ENCODE assay signal across 10 mouse cellular contexts in genomic region chr8:106511531-106512041, GRCm38 (mm10). TPM values are rescaled to one million over a fixed set of nuclear protein-coding genes. Genes with fewer than 3 reads are reported as not detected.
A peak's percentile ranks its signal among the peaks of the same experiment; 100 is the strongest.
DNase-seq lines count a peak whose midpoint lies in the region; ATAC-seq and TF ChIP-seq lines count a peak whose summit lies in the region.
"Had no signal": no experiment of that assay in that cellular context is flagged by ENCODE, and none has a peak within 500 bp of the region (broad histone marks: within the 10 kb centered on the region; RNA-seq: fewer than 3 reads in every experiment).

No protein-coding gene starts in this region.

- peak overlapping the region; percentile 93 for H3K27ac ChIP-seq in heart, embryonic 12.5 days (ENCODE audit: poor library complexity, severe bottlenecking)
- H3K27ac ChIP-seq in limb, embryonic 10.5 days: peak overlapping the region; percentile 91
- no peak overlapping the region for H3K27ac ChIP-seq in midbrain, postnatal 0 days (ENCODE audit: low read depth, low read length)

- H3K4me3 ChIP-seq in heart, embryonic 12.5 days: peak overlapping the region; percentile 71
- peak overlapping the region; percentile 71 for H3K4me3 ChIP-seq in limb, embryonic 10.5 days
- H3K4me3 ChIP-seq in midbrain, postnatal 0 days (ENCODE audit: low read depth, low read length): peak overlapping the region; percentile 38

- peak overlapping the region; percentile 82 for H3K9ac ChIP-seq in heart, embryonic 12.5 days
- no peak overlapping the region for H3K9ac ChIP-seq in midbrain, postnatal 0 days (replicated peaks; ENCODE audit: low read length, poor library complexity, severe bottlenecking)

- 0 out of 2 replicates have a peak, but pooled peaks cover 6% of the 10 kb centered on the region for H3K27me3 ChIP-seq in heart, embryonic 12.5 days (replicated peaks)
- H3K27me3 ChIP-seq in limb, embryonic 10.5 days (ENCODE audit: low read depth, poor library complexity, severe bottlenecking): peaks cover 31% of the 10 kb centered on the region
- peaks cover 32% of the 10 kb centered on the region for H3K27me3 ChIP-seq in midbrain, postnatal 0 days (ENCODE audit: insufficient read depth, low read length)

- ATAC-seq in heart, embryonic 12.5 days (ENCODE audit: insufficient number of reproducible peaks, low FRiP score): peak; percentile 56
- ATAC-seq in midbrain, postnatal 0 days (ENCODE audit: low FRiP score): no peak

- no peak for TF ChIP-seq CTCF in midbrain, postnatal 0 days (IDR thresholded peaks at IDR 0.05)

- H3K4me2 ChIP-seq in heart, embryonic 12.5 days: peak overlapping the region; percentile 80
- H3K4me2 ChIP-seq in midbrain, postnatal 0 days (ENCODE audit: low read depth, low read length, poor library complexity, severe bottlenecking): peak overlapping the region; percentile 54

- peaks cover 51% of the 10 kb centered on the region for H3K4me1 ChIP-seq in heart, embryonic 12.5 days (replicated peaks)
- H3K4me1 ChIP-seq in limb, embryonic 10.5 days: peaks cover 83% of the 10 kb centered on the region
- peaks cover 14% of the 10 kb centered on the region for H3K4me1 ChIP-seq in midbrain, postnatal 0 days (ENCODE audit: insufficient read depth, low read length)

- DNase-seq in kidney, adult 18-20 months: peak; percentile 30
- DNase-seq in kidney, adult 9 months: no peak
- peak; percentile 80 for DNase-seq in limb, embryonic 10.5 days (ENCODE audit: low spot score)
- no peak for DNase-seq in midbrain, postnatal 0 days (ENCODE audit: low spot score)
- no peak for DNase-seq in layer of hippocampus, adult 9-10 months (ENCODE audit: low spot score)
- DNase-seq in left cerebral cortex, adult 11 months (ENCODE audit: low spot score): no peak
- no peak for DNase-seq in spleen, postnatal 10 days (ENCODE audit: low spot score in 2 of 2)

- WGBS in heart, embryonic 12.5 days: 0% methylated on average over 30 of the region's 30 CpGs
- WGBS in limb, embryonic 10.5 days: under 1% methylated on average over 30 of the region's 30 CpGs
- WGBS in midbrain, postnatal 0 days: under 1% methylated on average over 29 of the region's 30 CpGs

- H3K36me3 ChIP-seq in heart, embryonic 12.5 days: peaks cover 10% of the 10 kb centered on the region
- 0 out of 2 replicates have a peak, but pooled peaks cover 13% of the 10 kb centered on the region for H3K36me3 ChIP-seq in limb, embryonic 10.5 days
- H3K36me3 ChIP-seq in midbrain, postnatal 0 days (ENCODE audit: insufficient read depth, low read length): no peaks in the 10 kb centered on the region
- H3K36me3 ChIP-seq: G1E had no signal

- H3K9me3 ChIP-seq in heart, embryonic 12.5 days (replicated peaks): no peaks in the 10 kb centered on the region
- H3K9me3 ChIP-seq in limb, embryonic 10.5 days (replicated peaks): no peaks in the 10 kb centered on the region
- no peaks in the 10 kb centered on the region for H3K9me3 ChIP-seq in midbrain, postnatal 0 days (ENCODE audit: low read length)
- H3K9me3 ChIP-seq: G1E had no signal

RNA-seq across cellular contexts. Expression of gene Cdh3, which starts 0.9 kb away (rescaled TPM):
- polyA plus RNA-seq in heart, embryonic 12.5 days (2016; fragmentation: Nextera tagmentation; extraction: Ambion mirVana): 39.9 and 41.0 TPM in 2 replicates
- 29.7 and 34.5 TPM in 2 replicates for polyA plus RNA-seq in limb, embryonic 10.5 days (2016; fragmentation: Nextera tagmentation; extraction: Ambion mirVana)
- total RNA-seq in midbrain, postnatal 0 days (2014; rRNA removed): 1.3 and 4.3 TPM in 2 replicates
- polyA plus RNA-seq in midbrain, postnatal 0 days (2015; fragmentation: Nextera tagmentation; extraction: Ambion mirVana): 0.67 and 1.1 TPM in 2 replicates
- polyA plus RNA-seq: G1E had no signal

RNA-seq across cellular contexts. Expression of gene 6030452D12Rik, which starts 11.3 kb away (rescaled TPM):
- polyA plus RNA-seq in heart, embryonic 12.5 days (2016; fragmentation: Nextera tagmentation; extraction: Ambion mirVana): not detected in 2 replicates
- polyA plus RNA-seq in limb, embryonic 10.5 days (2016; fragmentation: Nextera tagmentation; extraction: Ambion mirVana): not detected in 2 replicates
- total RNA-seq in midbrain, postnatal 0 days (2014; rRNA removed): not detected in 2 replicates
- not detected in 2 replicates for polyA plus RNA-seq in midbrain, postnatal 0 days (2015; fragmentation: Nextera tagmentation; extraction: Ambion mirVana)
- total RNA-seq: G1E; heart, postnatal 10 days had no signal
- polyA plus RNA-seq: G1E had no signal

Comparison
In these comparisons a context has a peak if more than half of its experiments do, and no peak if none do; other contexts are left out.
1. DNase-seq: peak in kidney, adult 18-20 months (single experiment) and limb, embryonic 10.5 days (single experiment); none in kidney, adult 9 months (single experiment), midbrain, postnatal 0 days (single experiment), layer of hippocampus, adult 9-10 months (single experiment), left cerebral cortex, adult 11 months (single experiment) and spleen, postnatal 10 days (0 of 2).
2. RNA of gene Cdh3, which starts 0.9 kb away (polyA plus RNA-seq): 39.9 to 41.0 TPM in heart, embryonic 12.5 days and 29.7 to 34.5 TPM in limb, embryonic 10.5 days; 0.67 to 1.1 TPM in midbrain, postnatal 0 days; every median in the first group is over 10 times any median in the second.
3. Peak in every context shown above with its lines, with median percentiles within 50 percentile points of each other: H3K4me3 ChIP-seq.